Mouse (Mus musculus) liver, embryonic 16.5 days (tissue): ENCODE results near the gene Plce1. TPM values are rescaled to one million over a fixed set of nuclear protein-coding genes. Genes with fewer than 3 reads are reported as not detected.
"Not testable (repeated sequence)": the region's sequence is repeated elsewhere in the genome, so short reads cannot be mapped to it uniquely, and the experiment has no call there.

ENCODE experiments used
- ATAC-seq: fragments of 200-750 bp; cut with Nextera tagmentation; 2 replicates; pipeline ENCODE4 v1.8.0; 2017; ENCODE audit warnings: low read depth, mild to moderate bottlenecking, moderate number of reproducible peaks, moderate library complexity
- H3K27ac ChIP-seq: fragments of 300-500 bp; sonication (generic); 2 replicates; pipeline ENCODE4 v1.5.1; 2014; ENCODE audit warnings: mild to moderate bottlenecking, low read length
- H3K27me3 ChIP-seq: fragments of 300-500 bp; sonication (generic); 2 replicates; pipeline ENCODE4 v1.6.1; 2014; ENCODE audit warnings: low read depth, low read length, mixed read lengths; ENCODE audit not compliant: control insufficient read depth, insufficient read depth
- H3K36me3 ChIP-seq: fragments of 300-500 bp; sonication (generic); 2 replicates; pipeline ENCODE4 v1.6.1; 2014; ENCODE audit warnings: mild to moderate bottlenecking; ENCODE audit not compliant: control insufficient read depth, insufficient read depth
- H3K4me1 ChIP-seq: fragments of 300-500 bp; sonication (generic); 2 replicates; pipeline ENCODE4 v1.6.1; 2014; ENCODE audit warnings: low read depth, low read length, mixed read lengths; ENCODE audit not compliant: control insufficient read depth
- H3K4me2 ChIP-seq: fragments of 300-500 bp; sonication (generic); 2 replicates; pipeline ENCODE4 v1.6.1; 2014; ENCODE audit warnings: low read depth, low read length, mixed read lengths
- H3K4me3 ChIP-seq: fragments of 300-500 bp; sonication (generic); 2 replicates; pipeline ENCODE4 v1.5.1; 2014; ENCODE audit warnings: low read depth, mild to moderate bottlenecking, low read length
- H3K9ac ChIP-seq: fragments of 300-500 bp; sonication (generic); 2 replicates; pipeline ENCODE4 v1.6.1; 2014; ENCODE audit warnings: low read depth, low read length
- H3K9me3 ChIP-seq: fragments of 300-500 bp; sonication (generic); replicated peaks from 2 replicates; pipeline ENCODE4 v1.6.1; 2016; ENCODE audit warnings: low read length; ENCODE audit not compliant: control insufficient read depth
- WGBS: fragments of 180-500 bp; shearing (Covaris S2); extraction: QIAGEN DNeasy Blood & Tissue Kit; methylation state at CpG from one replicate; pipeline ENCODE4 v1.1.7; 2014; ENCODE audit not compliant: insufficient replicate concordance; 5-methylcytosine and 5-hydroxymethylcytosine counted together
- polyA plus RNA-seq: library from polyadenylated mRNA; unstranded; fragments of >200 nt; fragmentation: Nextera tagmentation; extraction: Ambion mirVana; gene quantifications from 2 replicates; pipeline ENCODE4 v1.2.1, GENCODE M21; 2015

The Plce1 gene
- polyA plus RNA-seq, 1 experiment from 2014 or later: 0.68 TPM

GRCm38 (mm10) chr19:38627075-38627768, 146.3 kb downstream of the Plce1 start:
- Histone ChIP-seq H3K9me3 (no peaks in the 10 kb centered on the region), H3K36me3 (no peaks in the 10 kb centered on the region), H3K27me3 (no peaks in the 10 kb centered on the region), H3K27ac (no peak overlapping the region), H3K9ac (no peak overlapping the region), H3K4me1 (no peaks in the 10 kb centered on the region), H3K4me2 (no peak overlapping the region), H3K4me3 (no peak overlapping the region)
- ATAC-seq: no peak
- WGBS: 63% methylated on average over 9 of the region's 9 CpGs

- no peak overlapping the region for H3K4me3 ChIP-seq
- H3K4me1 ChIP-seq: no peaks in the 10 kb centered on the region
- 45% methylated on average over 3 of the region's 3 CpGs for WGBS
- H3K4me2 ChIP-seq: no peak overlapping the region
- ATAC-seq: no peak
- no peak overlapping the region for H3K27ac ChIP-seq
- H3K9me3 ChIP-seq: no peaks in the 10 kb centered on the region
- H3K9ac ChIP-seq: no peak overlapping the region
- H3K36me3 ChIP-seq: no peaks in the 10 kb centered on the region
- no peaks in the 10 kb centered on the region for H3K27me3 ChIP-seq
Observed at GRCm38 (mm10) chr19:38632251-38632650, 151.3 kb downstream of the Plce1 start.

- Histone ChIP-seq H3K27me3 (no peaks in the 10 kb centered on the region), H3K9ac (no peak overlapping the region), H3K9me3 (no peaks in the 10 kb centered on the region), H3K4me3 (no peak overlapping the region), H3K36me3 (no peaks in the 10 kb centered on the region), H3K4me1 (no peaks in the 10 kb centered on the region), H3K4me2 (no peak overlapping the region), H3K27ac (no peak overlapping the region)
- ATAC-seq: no peak
- 53% methylated on average over 5 of the region's 5 CpGs for WGBS
Observed at GRCm38 (mm10) chr19:38633306-38633705, 152.4 kb downstream of the Plce1 start.

- H3K9me3 ChIP-seq: no peaks in the 10 kb centered on the region
- no peaks in the 10 kb centered on the region for H3K36me3 ChIP-seq
- WGBS: 43% methylated on average over 3 of the region's 3 CpGs
- H3K4me2 ChIP-seq: no peak overlapping the region
- H3K4me3 ChIP-seq: no peak overlapping the region
- H3K27me3 ChIP-seq: no peaks in the 10 kb centered on the region
- no peak overlapping the region for H3K27ac ChIP-seq
- H3K4me1 ChIP-seq: no peaks in the 10 kb centered on the region
- ATAC-seq: no peak
- H3K9ac ChIP-seq: no peak overlapping the region
Observed at GRCm38 (mm10) chr19:38639050-38639449, 158.1 kb downstream of the Plce1 start.

- H3K9me3 ChIP-seq: no peaks in the 10 kb centered on the region
- WGBS: 48% methylated on average over 3 of the region's 3 CpGs
- H3K4me2 ChIP-seq: no peak overlapping the region
- H3K4me1 ChIP-seq: no peaks in the 10 kb centered on the region
- no peak overlapping the region for H3K4me3 ChIP-seq
- no peak overlapping the region for H3K9ac ChIP-seq
- H3K27ac ChIP-seq: no peak overlapping the region
- ATAC-seq: no peak
- H3K36me3 ChIP-seq: no peaks in the 10 kb centered on the region
- H3K27me3 ChIP-seq: no peaks in the 10 kb centered on the region
Observed at GRCm38 (mm10) chr19:38639805-38640204, 158.9 kb downstream of the Plce1 start.

GRCm38 (mm10) chr19:38642515-38642914, 161.6 kb downstream of the Plce1 start:
- not testable (repeated sequence) for H3K4me2 ChIP-seq, ATAC-seq, H3K9ac ChIP-seq, H3K27ac ChIP-seq, H3K9me3 ChIP-seq, H3K27me3 ChIP-seq, H3K4me1 ChIP-seq, H3K4me3 ChIP-seq, H3K36me3 ChIP-seq
- WGBS: 48% methylated on average over 1 of the region's 1 CpGs

- no peaks in the 10 kb centered on the region for H3K9me3 ChIP-seq
- H3K9ac ChIP-seq: no peak overlapping the region
- no peaks in the 10 kb centered on the region for H3K4me1 ChIP-seq
- H3K36me3 ChIP-seq: no peaks in the 10 kb centered on the region
- no peak overlapping the region for H3K4me2 ChIP-seq
- no peak overlapping the region for H3K27ac ChIP-seq
- H3K4me3 ChIP-seq: no peak overlapping the region
- ATAC-seq: no peak
- 46% methylated on average over 6 of the region's 6 CpGs for WGBS
- no peaks in the 10 kb centered on the region for H3K27me3 ChIP-seq
Observed at GRCm38 (mm10) chr19:38644871-38645595, 164.1 kb downstream of the Plce1 start.

- H3K9ac ChIP-seq: no peak overlapping the region
- H3K4me2 ChIP-seq: no peak overlapping the region
- H3K4me3 ChIP-seq: no peak overlapping the region
- no peaks in the 10 kb centered on the region for H3K9me3 ChIP-seq
- H3K36me3 ChIP-seq: no peaks in the 10 kb centered on the region
- ATAC-seq: no peak
- no peak overlapping the region for H3K27ac ChIP-seq
- H3K4me1 ChIP-seq: no peaks in the 10 kb centered on the region
- WGBS: 63% methylated on average over 13 of the region's 13 CpGs
- no peaks in the 10 kb centered on the region for H3K27me3 ChIP-seq
Observed at GRCm38 (mm10) chr19:38657980-38658379, 177.1 kb downstream of the Plce1 start.

GRCm38 (mm10) chr19:38665398-38665797, 184.5 kb downstream of the Plce1 start:
- no peak overlapping the region for H3K27ac ChIP-seq
- no peaks in the 10 kb centered on the region for H3K27me3 ChIP-seq
- H3K4me1 ChIP-seq: no peaks in the 10 kb centered on the region
- no peak for ATAC-seq
- H3K9ac ChIP-seq: no peak overlapping the region
- H3K36me3 ChIP-seq: no peaks in the 10 kb centered on the region
- no peak overlapping the region for H3K4me3 ChIP-seq
- 53% methylated on average over 1 of the region's 1 CpGs for WGBS
- H3K9me3 ChIP-seq: no peaks in the 10 kb centered on the region
- no peak overlapping the region for H3K4me2 ChIP-seq
